Mouse (Mus musculus): ENCODE measurements around the gene Ankrd13c. TPM values are rescaled to one million over a fixed set of nuclear protein-coding genes. Genes with fewer than 3 reads are reported as not detected.
"Not testable (repeated sequence)": the region's sequence is repeated elsewhere in the genome, so short reads cannot be mapped to it uniquely, and the experiment has no call there.

Ankrd13c gene
- polyA plus RNA-seq, 1 experiment from 2014 or later = 38.5 TPM

- no peak overlapping the region for H3K4me3 ChIP-seq (ENCODE audit: low read depth, low read length)
- no peak overlapping the region for H3K27ac ChIP-seq (ENCODE audit: low read depth, low read length)
- no peaks in the 10 kb centered on the region for H3K27me3 ChIP-seq (ENCODE audit: control insufficient read depth, insufficient read depth, low read length)
- WGBS = 92% methylated on average over 3 of the region's 3 CpGs
- H3K9me3 ChIP-seq (ENCODE audit: control insufficient read depth, low read length) = no peaks in the 10 kb centered on the region
- no peak overlapping the region for H3K9ac ChIP-seq (replicated peaks; ENCODE audit: low read depth, low read length)
- no peaks in the 10 kb centered on the region for H3K36me3 ChIP-seq (ENCODE audit: control insufficient read depth, insufficient read depth, low read length)
- H3K4me1 ChIP-seq (ENCODE audit: control insufficient read depth, insufficient read depth, low read length) = 0 out of 2 replicates have a peak, but pooled peaks cover 4% of the 10 kb centered on the region
- no peak for ATAC-seq (ENCODE audit: low read depth)
- H3K4me2 ChIP-seq (ENCODE audit: low read depth, low read length) = no peak overlapping the region
Observed at GRCm38 (mm10) chr3:157923268-157923835, 23.7 kb upstream of the Ankrd13c start.

- H3K27me3 ChIP-seq (ENCODE audit: control insufficient read depth, insufficient read depth, low read length) = no peaks in the 10 kb centered on the region
- WGBS = under 1% methylated on average over 30 of the region's 30 CpGs
- no peak within 1 kb of the TSS for H3K27ac ChIP-seq (ENCODE audit: low read depth, low read length)
- H3K9ac ChIP-seq (replicated peaks; ENCODE audit: low read depth, low read length) = peak within 1 kb of the TSS; percentile 48
- H3K9me3 ChIP-seq (ENCODE audit: control insufficient read depth, low read length) = no peaks in the 10 kb centered on the region
- no peaks in the 10 kb centered on the region for H3K36me3 ChIP-seq (ENCODE audit: control insufficient read depth, insufficient read depth, low read length)
- H3K4me1 ChIP-seq (ENCODE audit: control insufficient read depth, insufficient read depth, low read length) = 0 out of 2 replicates have a peak, but pooled peaks cover 4% of the 10 kb centered on the region
- peak within 1 kb of the TSS; percentile 49 for H3K4me3 ChIP-seq (ENCODE audit: low read depth, low read length)
- peak; percentile 100 for ATAC-seq (ENCODE audit: low read depth)
- H3K4me2 ChIP-seq (ENCODE audit: low read depth, low read length) = peak within 1 kb of the TSS; percentile 99
Observed at GRCm38 (mm10) chr3:157924692-157925328, 22.2 kb upstream of the Ankrd13c start, which contains the start of gene Cth. TSS of gene Cth (minus strand) at chr3:157925077.

GRCm38 (mm10) chr3:157925706-157926510 is 21.1 kb upstream of the Ankrd13c start:
- Histone ChIP-seq H3K4me1 (ENCODE audit: control insufficient read depth, insufficient read depth, low read length) (0 out of 2 replicates have a peak, but pooled peaks cover 4% of the 10 kb centered on the region), H3K9me3 (ENCODE audit: control insufficient read depth, low read length) (no peaks in the 10 kb centered on the region), H3K4me3 (ENCODE audit: low read depth, low read length) (no peak overlapping the region), H3K9ac (replicated peaks; ENCODE audit: low read depth, low read length) (no peak overlapping the region), H3K4me2 (ENCODE audit: low read depth, low read length) (no peak overlapping the region), H3K36me3 (ENCODE audit: control insufficient read depth, insufficient read depth, low read length) (no peaks in the 10 kb centered on the region), H3K27me3 (ENCODE audit: control insufficient read depth, insufficient read depth, low read length) (no peaks in the 10 kb centered on the region), H3K27ac (ENCODE audit: low read depth, low read length) (no peak overlapping the region)
- no peak for ATAC-seq (ENCODE audit: low read depth)
- WGBS = 92% methylated on average over 14 of the region's 14 CpGs

GRCm38 (mm10) chr3:157926761-157927160 is 20.3 kb upstream of the Ankrd13c start:
- Histone ChIP-seq H3K4me2 (ENCODE audit: low read depth, low read length) (no peak overlapping the region), H3K27ac (ENCODE audit: low read depth, low read length) (no peak overlapping the region), H3K4me1 (ENCODE audit: control insufficient read depth, insufficient read depth, low read length) (0 out of 2 replicates have a peak, but pooled peaks cover 4% of the 10 kb centered on the region), H3K4me3 (ENCODE audit: low read depth, low read length) (no peak overlapping the region), H3K9ac (replicated peaks; ENCODE audit: low read depth, low read length) (no peak overlapping the region), H3K27me3 (ENCODE audit: control insufficient read depth, insufficient read depth, low read length) (no peaks in the 10 kb centered on the region), H3K9me3 (ENCODE audit: control insufficient read depth, low read length) (no peaks in the 10 kb centered on the region), H3K36me3 (ENCODE audit: control insufficient read depth, insufficient read depth, low read length) (no peaks in the 10 kb centered on the region)
- 60% methylated on average over 2 of the region's 2 CpGs for WGBS
- ATAC-seq (ENCODE audit: low read depth) = no peak

- no peak for ATAC-seq (ENCODE audit: low read depth)
- Histone ChIP-seq H3K27me3 (ENCODE audit: control insufficient read depth, insufficient read depth, low read length) (no peaks in the 10 kb centered on the region), H3K4me1 (ENCODE audit: control insufficient read depth, insufficient read depth, low read length) (0 out of 2 replicates have a peak, but pooled peaks cover 4% of the 10 kb centered on the region), H3K4me2 (ENCODE audit: low read depth, low read length) (no peak overlapping the region), H3K27ac (ENCODE audit: low read depth, low read length) (no peak overlapping the region), H3K36me3 (ENCODE audit: control insufficient read depth, insufficient read depth, low read length) (no peaks in the 10 kb centered on the region), H3K4me3 (ENCODE audit: low read depth, low read length) (no peak overlapping the region), H3K9me3 (ENCODE audit: control insufficient read depth, low read length) (no peaks in the 10 kb centered on the region), H3K9ac (replicated peaks; ENCODE audit: low read depth, low read length) (no peak overlapping the region)
- WGBS = 94% methylated on average over 2 of the region's 2 CpGs
Observed at GRCm38 (mm10) chr3:157928731-157929130, 18.3 kb upstream of the Ankrd13c start.

- H3K4me3 ChIP-seq (ENCODE audit: low read depth, low read length) = no peak overlapping the region
- ATAC-seq (ENCODE audit: low read depth) = no peak
- WGBS = 93% methylated on average over 1 of the region's 1 CpGs
- no peaks in the 10 kb centered on the region for H3K36me3 ChIP-seq (ENCODE audit: control insufficient read depth, insufficient read depth, low read length)
- no peak overlapping the region for H3K27ac ChIP-seq (ENCODE audit: low read depth, low read length)
- no peaks in the 10 kb centered on the region for H3K27me3 ChIP-seq (ENCODE audit: control insufficient read depth, insufficient read depth, low read length)
- H3K9me3 ChIP-seq (ENCODE audit: control insufficient read depth, low read length) = no peaks in the 10 kb centered on the region
- no peak overlapping the region for H3K4me2 ChIP-seq (ENCODE audit: low read depth, low read length)
- 0 out of 2 replicates have a peak, but pooled peaks cover 2% of the 10 kb centered on the region for H3K4me1 ChIP-seq (ENCODE audit: control insufficient read depth, insufficient read depth, low read length)
- H3K9ac ChIP-seq (replicated peaks; ENCODE audit: low read depth, low read length) = no peak overlapping the region
Observed at GRCm38 (mm10) chr3:157929417-157929816, 17.6 kb upstream of the Ankrd13c start.

- Histone ChIP-seq H3K9me3 (ENCODE audit: control insufficient read depth, low read length) (no peaks in the 10 kb centered on the region), H3K4me1 (ENCODE audit: control insufficient read depth, insufficient read depth, low read length) (no peaks in the 10 kb centered on the region), H3K4me2 (ENCODE audit: low read depth, low read length) (no peak overlapping the region), H3K9ac (replicated peaks; ENCODE audit: low read depth, low read length) (no peak overlapping the region), H3K27ac (ENCODE audit: low read depth, low read length) (no peak overlapping the region), H3K27me3 (ENCODE audit: control insufficient read depth, insufficient read depth, low read length) (no peaks in the 10 kb centered on the region), H3K4me3 (ENCODE audit: low read depth, low read length) (no peak overlapping the region), H3K36me3 (ENCODE audit: control insufficient read depth, insufficient read depth, low read length) (no peaks in the 10 kb centered on the region)
- WGBS = 52% methylated on average over 3 of the region's 3 CpGs
- no peak for ATAC-seq (ENCODE audit: low read depth)
Observed at GRCm38 (mm10) chr3:157931592-157931991, 15.4 kb upstream of the Ankrd13c start.

GRCm38 (mm10) chr3:157932074-157932473 is 15.0 kb upstream of the Ankrd13c start:
- Histone ChIP-seq H3K4me2 (ENCODE audit: low read depth, low read length) (no peak overlapping the region), H3K27ac (ENCODE audit: low read depth, low read length) (no peak overlapping the region), H3K27me3 (ENCODE audit: control insufficient read depth, insufficient read depth, low read length) (no peaks in the 10 kb centered on the region), H3K9me3 (ENCODE audit: control insufficient read depth, low read length) (no peaks in the 10 kb centered on the region), H3K4me1 (ENCODE audit: control insufficient read depth, insufficient read depth, low read length) (no peaks in the 10 kb centered on the region), H3K4me3 (ENCODE audit: low read depth, low read length) (no peak overlapping the region), H3K36me3 (ENCODE audit: control insufficient read depth, insufficient read depth, low read length) (no peaks in the 10 kb centered on the region), H3K9ac (replicated peaks; ENCODE audit: low read depth, low read length) (no peak overlapping the region)
- WGBS = 58% methylated on average over 3 of the region's 3 CpGs
- ATAC-seq (ENCODE audit: low read depth) = no peak

- not testable (repeated sequence) for H3K9me3 ChIP-seq (ENCODE audit: control insufficient read depth, low read length); ATAC-seq (ENCODE audit: low read depth); H3K36me3 ChIP-seq (ENCODE audit: control insufficient read depth, insufficient read depth, low read length); H3K4me2 ChIP-seq (ENCODE audit: low read depth, low read length); H3K9ac ChIP-seq (replicated peaks; ENCODE audit: low read depth, low read length); H3K4me1 ChIP-seq (ENCODE audit: control insufficient read depth, insufficient read depth, low read length); H3K4me3 ChIP-seq (ENCODE audit: low read depth, low read length); H3K27me3 ChIP-seq (ENCODE audit: control insufficient read depth, insufficient read depth, low read length); H3K27ac ChIP-seq (ENCODE audit: low read depth, low read length)
- WGBS = 65% methylated on average over 5 of the region's 6 CpGs
Observed at GRCm38 (mm10) chr3:157933223-157933622, 13.8 kb upstream of the Ankrd13c start.

Measured in neural tube, embryonic 14.5 days (tissue).